24 mouse cellular contexts compared by ENCODE assay signal in genomic region chr5:91729415-91729814, GRCm38 (mm10).
DNase-seq lines count a peak whose midpoint lies in the region; ATAC-seq lines count a peak whose summit lies in the region.
"Had no signal": no experiment of that assay in that cellular context is flagged by ENCODE, and none has a peak within 500 bp of the region (broad histone marks: within the 10 kb centered on the region; RNA-seq: fewer than 3 reads in every experiment).

No protein-coding gene starts in this region.

- H3K27ac ChIP-seq in hindbrain, embryonic 14.5 days = no peak overlapping the region
- no peak overlapping the region for H3K27ac ChIP-seq in hindbrain, embryonic 10.5 days
- H3K27ac ChIP-seq in neural tube, embryonic 14.5 days (ENCODE audit: low read depth, low read length) = no peak overlapping the region
- no peak overlapping the region for H3K27ac ChIP-seq in neural tube, embryonic 15.5 days (replicated peaks)
- H3K27ac ChIP-seq in midbrain, embryonic 14.5 days (replicated peaks; ENCODE audit: low read depth, low read length) = no peak overlapping the region
- H3K27ac ChIP-seq: embryonic facial prominence, embryonic 15.5 days; heart, embryonic 10.5 days; limb, embryonic 12.5 days; neural tube, embryonic 12.5 days had no signal

- H3K9ac ChIP-seq in hindbrain, embryonic 14.5 days = no peak overlapping the region
- H3K9ac ChIP-seq in neural tube, embryonic 14.5 days (replicated peaks; ENCODE audit: low read depth, low read length) = no peak overlapping the region
- H3K9ac ChIP-seq in neural tube, embryonic 15.5 days (replicated peaks) = no peak overlapping the region
- no peak overlapping the region for H3K9ac ChIP-seq in midbrain, embryonic 14.5 days (replicated peaks; ENCODE audit: low read length)
- H3K9ac ChIP-seq: embryonic facial prominence, embryonic 15.5 days; limb, embryonic 12.5 days; liver, postnatal 0 days; neural tube, embryonic 12.5 days had no signal

- no peaks in the 10 kb centered on the region for H3K36me3 ChIP-seq in hindbrain, embryonic 14.5 days (replicated peaks; ENCODE audit: control insufficient read depth, insufficient read depth)
- no peaks in the 10 kb centered on the region for H3K36me3 ChIP-seq in hindbrain, embryonic 10.5 days
- H3K36me3 ChIP-seq in neural tube, embryonic 14.5 days (ENCODE audit: control insufficient read depth, insufficient read depth, low read length) = no peaks in the 10 kb centered on the region
- no peaks in the 10 kb centered on the region for H3K36me3 ChIP-seq in neural tube, embryonic 15.5 days
- H3K36me3 ChIP-seq in midbrain, embryonic 14.5 days (ENCODE audit: control insufficient read depth, insufficient read depth, low read length) = no peaks in the 10 kb centered on the region
- H3K36me3 ChIP-seq: embryonic facial prominence, embryonic 15.5 days; heart, embryonic 10.5 days; limb, embryonic 12.5 days; neural tube, embryonic 12.5 days had no signal

- no peak overlapping the region for H3K4me3 ChIP-seq in hindbrain, embryonic 14.5 days (replicated peaks; ENCODE audit: low read length)
- no peak overlapping the region for H3K4me3 ChIP-seq in hindbrain, embryonic 10.5 days
- H3K4me3 ChIP-seq in neural tube, embryonic 14.5 days (ENCODE audit: low read depth, low read length) = no peak overlapping the region
- H3K4me3 ChIP-seq in neural tube, embryonic 15.5 days (replicated peaks) = no peak overlapping the region
- no peak overlapping the region for H3K4me3 ChIP-seq in midbrain, embryonic 14.5 days (replicated peaks; ENCODE audit: low read depth, low read length)
- H3K4me3 ChIP-seq: embryonic facial prominence, embryonic 15.5 days; heart, embryonic 10.5 days; limb, embryonic 12.5 days; neural tube, embryonic 12.5 days had no signal

- 43% methylated on average over 4 of the region's 4 CpGs for WGBS in hindbrain, embryonic 14.5 days
- 52% methylated on average over 4 of the region's 4 CpGs for WGBS in hindbrain, embryonic 10.5 days
- 58% methylated on average over 4 of the region's 4 CpGs for WGBS in neural tube, embryonic 14.5 days
- WGBS in neural tube, embryonic 15.5 days = 34% methylated on average over 4 of the region's 4 CpGs
- 24% methylated on average over 4 of the region's 4 CpGs for WGBS in midbrain, embryonic 14.5 days

- ATAC-seq in hindbrain, embryonic 14.5 days (ENCODE audit: low FRiP score) = peak; percentile 40
- ATAC-seq in neural tube, embryonic 14.5 days (ENCODE audit: low read depth) = peak; percentile 69
- ATAC-seq in neural tube, embryonic 15.5 days (ENCODE audit: low FRiP score) = no peak
- ATAC-seq in midbrain, embryonic 14.5 days (ENCODE audit: low FRiP score, low TSS enrichment) = no peak
- ATAC-seq: liver, postnatal 0 days had no signal

- H3K9me3 ChIP-seq in hindbrain, embryonic 14.5 days (ENCODE audit: control insufficient read depth, low read length) = no peaks in the 10 kb centered on the region
- no peaks in the 10 kb centered on the region for H3K9me3 ChIP-seq in hindbrain, embryonic 10.5 days
- H3K9me3 ChIP-seq in neural tube, embryonic 14.5 days (ENCODE audit: control insufficient read depth, low read length) = no peaks in the 10 kb centered on the region
- H3K9me3 ChIP-seq in neural tube, embryonic 15.5 days (replicated peaks) = no peaks in the 10 kb centered on the region
- H3K9me3 ChIP-seq in midbrain, embryonic 14.5 days (ENCODE audit: control insufficient read depth, low read length) = no peaks in the 10 kb centered on the region
- H3K9me3 ChIP-seq: embryonic facial prominence, embryonic 15.5 days; heart, embryonic 10.5 days; limb, embryonic 12.5 days; neural tube, embryonic 12.5 days had no signal

- DNase-seq in hindbrain, embryonic 14.5 days (ENCODE audit: low spot score) = no peak
- DNase-seq in hindbrain, embryonic 10.5 days (ENCODE audit: low spot score) = no peak
- DNase-seq in midbrain, embryonic 14.5 days = peak; percentile 48
- DNase-seq in right cerebral cortex, postnatal 10 days (ENCODE audit: low spot score in 2 of 2) = no peak
- DNase-seq in lung, postnatal 10 days = no peak
- DNase-seq in kidney, postnatal 36 days = no peak
- DNase-seq: adrenal gland, postnatal 25 days; cerebellum, adult 9-10 months; gastrocnemius, postnatal 10 days; heart, postnatal 4 days; kidney, adult 9 months; kidney, postnatal 25 days; layer of hippocampus, postnatal 36 days; liver, postnatal 0 days; right cerebral cortex, postnatal 25 days; spleen, adult 18-20 months; thymus, postnatal 36 days had no signal

- no peaks in the 10 kb centered on the region for H3K4me1 ChIP-seq in hindbrain, embryonic 14.5 days (replicated peaks; ENCODE audit: control insufficient read depth, insufficient read depth, low read length)
- H3K4me1 ChIP-seq in hindbrain, embryonic 10.5 days (replicated peaks) = peaks cover 13% of the 10 kb centered on the region; the same call in 1 of the 2 replicates
- H3K4me1 ChIP-seq in neural tube, embryonic 14.5 days (ENCODE audit: control insufficient read depth, insufficient read depth, low read length) = no peaks in the 10 kb centered on the region
- no peaks in the 10 kb centered on the region for H3K4me1 ChIP-seq in neural tube, embryonic 15.5 days
- H3K4me1 ChIP-seq in midbrain, embryonic 14.5 days (ENCODE audit: control insufficient read depth, insufficient read depth, low read length) = no peaks in the 10 kb centered on the region
- H3K4me1 ChIP-seq: embryonic facial prominence, embryonic 15.5 days; neural tube, embryonic 12.5 days had no signal

- H3K4me2 ChIP-seq in hindbrain, embryonic 14.5 days (replicated peaks) = no peak overlapping the region
- no peak overlapping the region for H3K4me2 ChIP-seq in neural tube, embryonic 14.5 days (ENCODE audit: low read depth, low read length)
- no peak overlapping the region for H3K4me2 ChIP-seq in neural tube, embryonic 15.5 days
- H3K4me2 ChIP-seq in midbrain, embryonic 14.5 days (ENCODE audit: low read length) = no peak overlapping the region
- H3K4me2 ChIP-seq: embryonic facial prominence, embryonic 15.5 days; limb, embryonic 12.5 days; liver, embryonic 11.5 days; neural tube, embryonic 12.5 days had no signal

- H3K27me3 ChIP-seq in hindbrain, embryonic 14.5 days (ENCODE audit: control insufficient read depth, insufficient read depth, low read length) = no peaks in the 10 kb centered on the region
- H3K27me3 ChIP-seq in hindbrain, embryonic 10.5 days (ENCODE audit: insufficient read depth, poor library complexity, severe bottlenecking) = peaks cover 4% of the 10 kb centered on the region; the same call in 1 of the 2 replicates
- no peaks in the 10 kb centered on the region for H3K27me3 ChIP-seq in neural tube, embryonic 14.5 days (ENCODE audit: control insufficient read depth, insufficient read depth, low read length)
- no peaks in the 10 kb centered on the region for H3K27me3 ChIP-seq in neural tube, embryonic 15.5 days (replicated peaks)
- peaks cover 17% of the 10 kb centered on the region for H3K27me3 ChIP-seq in midbrain, embryonic 14.5 days (ENCODE audit: control insufficient read depth, insufficient read depth, low read length)
- H3K27me3 ChIP-seq: embryonic facial prominence, embryonic 15.5 days; limb, embryonic 12.5 days; neural tube, embryonic 12.5 days had no signal

Comparison
In these comparisons a context has a peak if more than half of its experiments do, and no peak if none do; other contexts are left out.
1. ATAC-seq: peak in hindbrain, embryonic 14.5 days (single experiment) and neural tube, embryonic 14.5 days (single experiment); none in neural tube, embryonic 15.5 days (single experiment) and midbrain, embryonic 14.5 days (single experiment).